Mouse (Mus musculus) heart, postnatal 0 days (tissue): ENCODE data around the gene Mup16.
A peak's percentile ranks its signal among the peaks of the same experiment; 100 is the strongest.
"Not testable (repeated sequence)": the region's sequence is repeated elsewhere in the genome, so short reads cannot be mapped to it uniquely, and the experiment has no call there.

Source experiments
- CTCF ChIP-seq: IDR thresholded peaks from 2 replicates; pipeline ENCODE4 v1.5.1; 2016; ENCODE audit warnings: antibody characterized with exemption, control low read depth, low read depth
- EP300 ChIP-seq: IDR thresholded peaks from 2 replicates; pipeline ENCODE4 v1.6.1; 2016; ENCODE audit warnings: antibody characterized with exemption, low read depth

- TF ChIP-seq CTCF: peak; percentile 13
- TF ChIP-seq EP300: not testable (repeated sequence)
Observed at GRCm38 (mm10) chr4:61555887-61556286, 36.6 kb upstream of the Mup16 start.
